Mouse (Mus musculus): ENCODE data around the gene Tmem251.

GRCm38 (mm10) chr12:102771601-102772000 lies 28.0 kb downstream of the Tmem251 start:
- no peak for TF ChIP-seq CTCF (IDR thresholded peaks at IDR 0.05; ENCODE audit: low read depth)
- no peak for TF ChIP-seq EP300 (IDR thresholded peaks at IDR 0.05; ENCODE audit: low read depth)
